Mouse (Mus musculus): ENCODE measurements around the gene 3300002I08Rik. TPM values are rescaled to one million over a fixed set of nuclear protein-coding genes. Genes with fewer than 3 reads are reported as not detected.
"Not testable (repeated sequence)": the region's sequence is repeated elsewhere in the genome, so short reads cannot be mapped to it uniquely, and the experiment has no call there.

The 3300002I08Rik gene
- 15.2 and 15.9 TPM in 2 replicates for polyA plus RNA-seq (2015; fragmentation: Nextera tagmentation; extraction: Ambion mirVana)

- peak within 1 kb of the TSS; percentile 85 for H3K9ac ChIP-seq
- not testable (repeated sequence) for H3K4me1 ChIP-seq; H3K9me3 ChIP-seq; H3K27me3 ChIP-seq (replicated peaks); H3K36me3 ChIP-seq (replicated peaks)
- peak; percentile 100 for ATAC-seq (replicated peaks)
- H3K4me2 ChIP-seq: peak within 1 kb of the TSS; percentile 51
- H3K27ac ChIP-seq: peak within 1 kb of the TSS; percentile 94
- H3K4me3 ChIP-seq: peak within 1 kb of the TSS; percentile 71
- 7% methylated on average over 17 of the region's 17 CpGs for WGBS
These were observed at the start of gene 3300002I08Rik for GRCm38 (mm10) chr2:150362113-150362877. Gene 3300002I08Rik (minus strand): TSS chr2:150362765.

- not testable (repeated sequence) for H3K4me1 ChIP-seq; ATAC-seq (replicated peaks); H3K4me2 ChIP-seq; H3K27me3 ChIP-seq (replicated peaks); H3K4me3 ChIP-seq; H3K9ac ChIP-seq; H3K27ac ChIP-seq
- Histone ChIP-seq H3K36me3 (replicated peaks) (peaks cover 12% of the 10 kb centered on the region), H3K9me3 (peaks cover 14% of the 10 kb centered on the region)
- 91% methylated on average over 17 of the region's 17 CpGs for WGBS
These were observed 49.6 kb upstream of the 3300002I08Rik start for GRCm38 (mm10) chr2:150412146-150412545.

DNA sequence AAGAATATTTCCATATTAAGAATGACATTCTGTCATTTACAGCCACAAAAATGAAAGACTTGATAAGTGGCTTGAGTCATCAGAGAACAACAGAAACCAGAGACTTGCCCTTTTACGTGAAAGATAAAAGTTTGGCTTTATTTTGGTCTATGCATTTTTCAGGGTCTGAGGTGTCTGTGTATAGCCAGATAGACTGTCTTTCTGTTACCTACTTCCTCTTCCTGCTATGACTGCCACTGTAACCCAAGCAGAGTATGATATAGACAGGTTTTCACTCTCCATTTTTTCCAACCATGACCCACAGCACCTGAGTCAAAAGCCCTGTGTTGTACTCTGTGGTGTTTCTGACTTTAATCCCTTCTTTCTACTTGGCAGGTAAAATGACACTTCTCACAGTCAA is 27.6 kb upstream of the 3300002I08Rik start:
- H3K27me3 ChIP-seq (replicated peaks): no peaks in the 10 kb centered on the region
- ATAC-seq (replicated peaks): no peak
- 88% methylated on average over 1 of the region's 1 CpGs for WGBS
- no peaks in the 10 kb centered on the region for H3K4me1 ChIP-seq
- H3K27ac ChIP-seq: no peak overlapping the region
- H3K9ac ChIP-seq: no peak overlapping the region
- no peaks in the 10 kb centered on the region for H3K36me3 ChIP-seq (replicated peaks)
- H3K4me2 ChIP-seq: no peak overlapping the region
- no peaks in the 10 kb centered on the region for H3K9me3 ChIP-seq
- H3K4me3 ChIP-seq: no peak overlapping the region

GRCm38 (mm10) chr2:150385553-150386106 is 23.1 kb upstream of the 3300002I08Rik start:
- H3K9ac ChIP-seq; H3K27me3 ChIP-seq (replicated peaks); ATAC-seq (replicated peaks); H3K9me3 ChIP-seq; H3K27ac ChIP-seq; H3K4me2 ChIP-seq; H3K4me1 ChIP-seq; H3K36me3 ChIP-seq (replicated peaks); H3K4me3 ChIP-seq: not testable (repeated sequence)
- 96% methylated on average over 19 of the region's 19 CpGs for WGBS

GRCm38 (mm10) chr2:150362878-150363229 is 289 bp upstream of the 3300002I08Rik start:
- Histone ChIP-seq H3K9me3 (no peaks in the 10 kb centered on the region), H3K27me3 (replicated peaks) (no peaks in the 10 kb centered on the region), H3K36me3 (replicated peaks) (no peaks in the 10 kb centered on the region), H3K9ac (peak overlapping the region; percentile 85), H3K4me3 (peak overlapping the region; percentile 71), H3K27ac (peak overlapping the region; percentile 94), H3K4me2 (peak overlapping the region; percentile 51), H3K4me1 (peaks cover 4% of the 10 kb centered on the region; the same call in 1 of the 2 replicates)
- ATAC-seq (replicated peaks): no peak; the same call in 1 of the 2 replicates
- whole genome bisulfite sequencing: 13% methylated on average over 4 of the region's 4 CpGs

DNA sequence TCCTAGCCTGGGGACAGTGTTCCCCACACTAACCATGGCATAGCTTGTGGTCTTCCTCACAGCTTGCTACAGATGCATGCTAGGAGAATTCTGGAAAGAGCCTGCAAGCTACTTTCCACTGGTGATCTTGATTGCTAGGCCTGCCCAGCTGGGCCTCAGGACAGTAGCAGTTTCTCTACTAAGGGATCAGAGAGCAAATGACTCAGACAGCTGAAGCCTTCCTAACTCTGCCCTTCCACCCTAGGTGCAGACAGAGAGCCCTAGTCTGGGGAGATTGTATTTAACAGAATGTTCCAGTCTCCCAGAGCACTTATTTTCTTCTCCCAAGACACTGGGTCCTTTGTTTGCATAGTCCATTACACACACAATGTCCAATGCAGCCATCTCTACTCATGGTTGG is 5.4 kb downstream of the 3300002I08Rik start:
- not testable (repeated sequence) for H3K9me3 ChIP-seq; ATAC-seq (replicated peaks)

DNA sequence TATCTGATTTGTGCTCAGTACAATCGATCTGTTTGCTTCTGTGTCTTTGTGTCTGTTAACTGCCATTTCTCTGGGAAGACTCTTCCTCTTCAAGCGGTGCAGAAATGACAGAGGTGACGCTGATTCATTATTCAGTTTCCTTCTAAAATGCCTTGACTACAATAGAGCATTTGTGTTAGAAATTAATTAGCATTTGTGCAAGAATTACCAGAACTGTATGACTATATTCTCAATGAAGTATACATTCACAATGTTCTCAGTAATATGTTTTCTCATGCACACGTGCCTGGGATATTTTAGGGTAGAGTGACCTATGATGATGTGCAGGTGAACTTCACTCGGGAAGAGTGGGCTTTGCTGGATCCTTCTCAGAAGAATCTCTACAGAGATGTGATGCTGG is 39.2 kb downstream of the 3300002I08Rik start, which contains the start of gene Gm10130:
Gm10130 (plus strand) TSS at position 301 of the 400 bp plus-strand sequence.
- no peak within 1 kb of the TSS for H3K27ac ChIP-seq
- H3K4me2 ChIP-seq: no peak within 1 kb of the TSS
- no peaks in the 10 kb centered on the region for H3K27me3 ChIP-seq (replicated peaks)
- WGBS: 97% methylated on average over 5 of the region's 5 CpGs
- H3K9ac ChIP-seq: no peak within 1 kb of the TSS
- peaks cover 41% of the 10 kb centered on the region for H3K36me3 ChIP-seq (replicated peaks)
- no peak within 1 kb of the TSS for H3K4me3 ChIP-seq
- ATAC-seq (replicated peaks): no peak
- H3K4me1 ChIP-seq: no peaks in the 10 kb centered on the region
- peaks cover 21% of the 10 kb centered on the region for H3K9me3 ChIP-seq

More for the DNA sequence above, 5.4 kb downstream of the 3300002I08Rik start:
- not testable (repeated sequence) for H3K36me3 ChIP-seq (replicated peaks); H3K27ac ChIP-seq; H3K27me3 ChIP-seq (replicated peaks); H3K4me1 ChIP-seq; H3K4me3 ChIP-seq; H3K9ac ChIP-seq; H3K4me2 ChIP-seq

DNA sequence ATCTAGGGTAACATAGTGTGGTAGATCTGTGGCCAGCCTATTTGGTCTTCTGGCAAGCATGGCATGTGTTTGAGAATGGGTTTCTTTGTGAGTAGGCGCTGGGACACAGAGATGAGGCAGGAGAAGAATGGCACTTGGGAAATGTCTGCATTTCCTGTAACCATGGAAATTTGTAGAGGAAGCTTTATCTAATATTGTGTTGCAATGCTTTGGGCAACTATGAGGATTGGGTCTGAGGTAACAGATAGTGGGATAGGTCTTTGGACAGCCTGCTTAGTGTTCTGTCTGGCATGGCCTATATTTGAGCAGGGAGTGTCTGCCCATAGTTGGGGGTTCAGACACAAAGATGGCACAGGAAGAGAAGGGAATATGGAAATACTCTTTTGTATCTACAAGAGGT is 43.6 kb downstream of the 3300002I08Rik start:
- Histone ChIP-seq H3K36me3 (replicated peaks) (peaks cover 24% of the 10 kb centered on the region), H3K9ac (no peak overlapping the region), H3K4me3 (no peak overlapping the region), H3K27me3 (replicated peaks) (no peaks in the 10 kb centered on the region), H3K4me1 (no peaks in the 10 kb centered on the region), H3K27ac (no peak overlapping the region), H3K4me2 (no peak overlapping the region), H3K9me3 (peaks cover 33% of the 10 kb centered on the region)
- 100% methylated on average over 1 of the region's 1 CpGs for WGBS
- no peak for ATAC-seq (replicated peaks)

GRCm38 (mm10) chr2:150316140-150316539 is 46.4 kb downstream of the 3300002I08Rik start:
- Histone ChIP-seq H3K9me3 (peaks cover 26% of the 10 kb centered on the region), H3K4me3 (no peak overlapping the region), H3K27ac (no peak overlapping the region), H3K4me1 (no peaks in the 10 kb centered on the region), H3K27me3 (replicated peaks) (no peaks in the 10 kb centered on the region), H3K9ac (no peak overlapping the region), H3K4me2 (no peak overlapping the region), H3K36me3 (replicated peaks) (peaks cover 15% of the 10 kb centered on the region)
- no peak for ATAC-seq (replicated peaks)

GRCm38 (mm10) chr2:150310952-150311884 is 51.3 kb downstream of the 3300002I08Rik start:
- peak; percentile 99 for ATAC-seq (replicated peaks)
- H3K36me3 ChIP-seq (replicated peaks); H3K9me3 ChIP-seq; H3K27ac ChIP-seq; H3K4me1 ChIP-seq; H3K27me3 ChIP-seq (replicated peaks): not testable (repeated sequence)
- Histone ChIP-seq H3K4me3 (peak overlapping the region; percentile 52), H3K4me2 (peak overlapping the region; percentile 52), H3K9ac (peak overlapping the region; percentile 43)
- WGBS: 20% methylated on average over 19 of the region's 19 CpGs

GRCm38 (mm10) chr2:150307183-150307773 is 55.3 kb downstream of the 3300002I08Rik start:
- no peak for ATAC-seq (replicated peaks)
- Histone ChIP-seq H3K27ac (no peak overlapping the region), H3K4me1 (peaks cover 3% of the 10 kb centered on the region; the same call in 1 of the 2 replicates), H3K4me2 (no peak overlapping the region), H3K36me3 (replicated peaks) (no peaks in the 10 kb centered on the region), H3K9me3 (no peaks in the 10 kb centered on the region), H3K27me3 (replicated peaks) (no peaks in the 10 kb centered on the region), H3K9ac (no peak overlapping the region), H3K4me3 (no peak overlapping the region)
- WGBS: 90% methylated on average over 10 of the region's 10 CpGs

DNA sequence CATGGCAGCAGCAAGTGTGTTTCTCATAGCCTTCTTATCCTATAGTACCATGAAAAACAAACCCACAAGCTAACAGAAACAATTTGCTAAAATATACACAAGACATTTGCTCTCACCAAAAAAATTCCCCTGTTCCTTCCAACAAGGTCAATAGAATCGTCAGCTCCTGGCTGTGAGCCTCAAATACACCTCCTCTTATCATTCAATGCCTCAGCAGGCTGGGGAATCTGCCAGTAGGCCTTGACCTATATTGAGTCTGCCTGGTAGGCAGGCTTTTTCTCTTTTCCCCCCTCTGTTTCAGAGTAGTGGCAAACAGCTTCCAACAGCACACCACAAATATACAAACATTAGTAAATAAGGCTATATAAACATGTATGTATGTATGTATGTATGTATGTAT is 63.5 kb downstream of the 3300002I08Rik start:
- Histone ChIP-seq H3K27ac (no peak overlapping the region), H3K36me3 (replicated peaks) (no peaks in the 10 kb centered on the region), H3K9ac (no peak overlapping the region), H3K4me2 (no peak overlapping the region), H3K4me1 (no peaks in the 10 kb centered on the region), H3K4me3 (no peak overlapping the region), H3K27me3 (replicated peaks) (no peaks in the 10 kb centered on the region), H3K9me3 (no peaks in the 10 kb centered on the region)
- ATAC-seq (replicated peaks): no peak
- 58% methylated on average over 1 of the region's 1 CpGs for WGBS
